Mouse (Mus musculus): ENCODE results near the gene Adamts2. TPM values are rescaled to one million over a fixed set of nuclear protein-coding genes. Genes with fewer than 3 reads are reported as not detected.
A peak's percentile ranks its signal among the peaks of the same experiment; 100 is the strongest.

Adamts2 gene
- total and polyA plus RNA-seq, 3 experiments, result not detected

DNA sequence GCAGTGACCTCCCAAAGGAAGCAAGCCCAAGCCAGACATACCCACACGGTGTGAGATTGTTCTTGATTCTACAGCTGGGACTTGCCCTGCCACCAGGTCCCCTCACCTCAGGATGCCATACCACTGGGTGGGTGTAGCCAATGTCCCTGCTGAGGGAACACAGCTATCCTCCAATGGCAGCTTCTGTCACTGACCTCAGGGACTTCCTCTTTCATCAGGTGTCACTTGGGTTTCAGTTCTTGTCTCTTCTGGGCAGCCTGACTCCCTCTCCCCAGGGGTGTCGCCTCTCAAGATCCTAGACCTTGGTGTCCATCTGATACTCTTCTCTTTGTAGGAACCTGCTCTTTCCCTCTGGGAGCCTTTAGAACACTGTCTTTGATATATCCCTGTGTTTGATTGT, 28.6 kb downstream of the Adamts2 start:
- dilution Hi-C loops (cut with MboI; ENCODE audit: extremely low pct_ligation_motif_present, extremely low pct_unique_long_range_greater_than_20kb, low sequenced_read_pairs), result no loop called here
- H3K36me3 ChIP-seq (replicated peaks in 1 of 2; ENCODE audit: control insufficient read depth in 1 of 2, insufficient read depth in 1 of 2, low read length in 1 of 2), result no peaks in the 10 kb centered on the region

DNA sequence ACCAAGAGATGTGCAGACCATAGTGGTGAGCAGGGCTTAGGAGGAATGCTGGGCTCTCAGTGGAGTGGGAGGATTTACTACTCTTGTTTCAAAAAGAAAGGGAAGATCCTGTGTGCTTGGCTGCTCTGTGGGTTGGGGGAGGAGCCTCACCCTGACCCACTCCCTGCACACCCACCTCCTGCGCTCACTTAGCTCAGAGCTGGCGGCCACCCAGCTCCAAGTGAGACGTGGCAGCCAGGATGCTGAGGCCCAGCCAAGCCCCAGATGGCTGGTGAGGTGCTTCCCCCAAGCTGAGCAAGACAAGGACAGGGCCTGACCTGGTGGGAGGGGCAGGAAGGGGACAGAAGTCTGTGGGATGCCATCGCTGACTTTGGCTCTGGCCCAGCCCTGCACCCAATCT, 30.4 kb downstream of the Adamts2 start:
- TF ChIP-seq USF1 (IDR thresholded peaks at IDR 0.05; ENCODE audit: low read depth, low read length) (no peak), JUN (IDR thresholded peaks at IDR 0.05; ENCODE audit: insufficient read depth, low read depth, low read length) (no peak), POLR2A (IDR thresholded peaks at IDR 0.05; ENCODE audit: low read depth, low read length) (no peak), MAX (IDR thresholded peaks at IDR 0.05; ENCODE audit: low read length) (no peak), NELFE (IDR thresholded peaks at IDR 0.05; ENCODE audit: low read depth, low read length) (no peak), TCF12 (IDR thresholded peaks at IDR 0.05; ENCODE audit: low read depth, low read length) (no peak), PAX5 (IDR thresholded peaks at IDR 0.05; ENCODE audit: low read length) (no peak), ETS1 (conservative IDR thresholded peaks at IDR 0.05; ENCODE audit: low read depth, low read length) (no peak), ELF1 (IDR thresholded peaks at IDR 0.05; ENCODE audit: low read depth, low read length) (no peak), E2F4 (IDR thresholded peaks at IDR 0.05; ENCODE audit: insufficient replicate concordance, low read depth, low read length) (no peak), CTCF (conservative IDR thresholded peaks at IDR 0.05 in 1 of 2, IDR thresholded peaks at IDR 0.05 in 1 of 2; ENCODE audit: low read depth in 2 of 2, low read length in 2 of 2) (no peak), POLR2AphosphoS2 (IDR thresholded peaks at IDR 0.05; ENCODE audit: low read depth, low read length) (no peak), UBTF (IDR thresholded peaks at IDR 0.05; ENCODE audit: low read depth, low read length) (no peak), TBP (conservative IDR thresholded peaks at IDR 0.05; ENCODE audit: low read depth, low read length) (no peak), MYC (IDR thresholded peaks at IDR 0.05; ENCODE audit: low read depth, low read length) (no peak), ZKSCAN1 (IDR thresholded peaks at IDR 0.05; ENCODE audit: borderline replicate concordance, low read depth, low read length) (no peak), ZNF384 (IDR thresholded peaks at IDR 0.05; ENCODE audit: low read depth, low read length) (no peak), BHLHE40 (IDR thresholded peaks at IDR 0.05; ENCODE audit: low read depth, low read length) (no peak), MEF2A (IDR thresholded peaks at IDR 0.05; ENCODE audit: borderline replicate concordance, low read depth, low read length) (no peak)
- Histone ChIP-seq H3K4me2 (ENCODE audit: insufficient read depth, low read depth, poor library complexity, severe bottlenecking) (no peak overlapping the region), H3K4me3 (replicated peaks in 1 of 3; ENCODE audit: low read depth in 2 of 3, low read length in 2 of 3, poor library complexity in 1 of 3) (no peak overlapping the region), H3K79me2 (replicated peaks; ENCODE audit: control insufficient read depth, extremely low read depth, insufficient read depth, poor library complexity, severe bottlenecking) (no peaks in the 10 kb centered on the region), H3K36me3 (replicated peaks in 1 of 2; ENCODE audit: control insufficient read depth in 1 of 2, insufficient read depth in 1 of 2, low read length in 1 of 2) (no peaks in the 10 kb centered on the region), H3K9me3 (replicated peaks; ENCODE audit: low read length) (no peaks in the 10 kb centered on the region), H3K27me3 (replicated peaks) (peaks cover 82% of the 10 kb centered on the region), H3K9ac (ENCODE audit: insufficient read depth, low read depth) (no peak overlapping the region), H3K27ac (ENCODE audit: insufficient read depth, low read depth) (no peak overlapping the region), H3K4me1 (ENCODE audit: control insufficient read depth in 1 of 2, insufficient read depth in 2 of 2) (peaks cover 10 to 21% of the 10 kb centered on the region in 2 experiments)
- dilution Hi-C loops (cut with MboI; ENCODE audit: extremely low pct_ligation_motif_present, extremely low pct_unique_long_range_greater_than_20kb, low sequenced_read_pairs) (no loop called here), in situ Hi-C loops (cut with MboI; ENCODE audit: low pct_ligation_motif_present, low pct_unique_long_range_greater_than_20kb, low sequenced_read_pairs) (no loop called here)
- no peak for DNase-seq (ENCODE audit: extremely low read depth)

More for the DNA sequence above, 28.6 kb downstream of the Adamts2 start:
- Histone ChIP-seq H3K9ac (ENCODE audit: insufficient read depth, low read depth) (no peak overlapping the region), H3K4me2 (ENCODE audit: insufficient read depth, low read depth, poor library complexity, severe bottlenecking) (no peak overlapping the region), H3K4me1 (ENCODE audit: control insufficient read depth in 1 of 2, insufficient read depth in 2 of 2) (peaks cover 10 to 21% of the 10 kb centered on the region in 2 experiments), H3K79me2 (replicated peaks; ENCODE audit: control insufficient read depth, extremely low read depth, insufficient read depth, poor library complexity, severe bottlenecking) (no peaks in the 10 kb centered on the region), H3K27ac (ENCODE audit: insufficient read depth, low read depth) (no peak overlapping the region), H3K27me3 (replicated peaks) (peaks cover 81% of the 10 kb centered on the region), H3K9me3 (replicated peaks; ENCODE audit: low read length) (no peaks in the 10 kb centered on the region), H3K4me3 (replicated peaks in 1 of 3; ENCODE audit: low read depth in 2 of 3, low read length in 2 of 3, poor library complexity in 1 of 3) (no peak overlapping the region)
- peak; percentile 55 for DNase-seq (ENCODE audit: extremely low read depth)
- TF ChIP-seq MAZ (IDR thresholded peaks at IDR 0.05; ENCODE audit: low read depth, low read length), result no peak
- TF ChIP-seq EP300 (IDR thresholded peaks at IDR 0.05; ENCODE audit: low read length), result peak; percentile 77
- TF ChIP-seq CHD2 (IDR thresholded peaks at IDR 0.05; ENCODE audit: low read length), result peak; percentile 51; the same call in 1 of the 2 replicates
- peak; percentile 84 for TF ChIP-seq IRF4 (IDR thresholded peaks at IDR 0.05; ENCODE audit: low read depth, low read length)
- peak; percentile 26; the same call in 1 of the 2 replicates for TF ChIP-seq TCF12 (IDR thresholded peaks at IDR 0.05; ENCODE audit: low read depth, low read length)
- TF ChIP-seq MEF2A (IDR thresholded peaks at IDR 0.05; ENCODE audit: borderline replicate concordance, low read depth, low read length), result 0 out of 2 replicates have a peak, but pooled peaks have one; percentile 29
- peak; percentile 36; the same call in 1 of the 2 replicates for TF ChIP-seq SIN3A (IDR thresholded peaks at IDR 0.05; ENCODE audit: low read length)
- TF ChIP-seq BHLHE40 (IDR thresholded peaks at IDR 0.05; ENCODE audit: low read depth, low read length), result peak; percentile 31; the same call in 1 of the 2 replicates
- no peak for TF ChIP-seq MYC (IDR thresholded peaks at IDR 0.05; ENCODE audit: low read depth, low read length)
- TF ChIP-seq ELF1 (IDR thresholded peaks at IDR 0.05; ENCODE audit: low read depth, low read length), result peak; percentile 52
- no peak for TF ChIP-seq POLR2AphosphoS2 (IDR thresholded peaks at IDR 0.05; ENCODE audit: low read depth, low read length)
- TF ChIP-seq RCOR1 (conservative IDR thresholded peaks at IDR 0.05; ENCODE audit: low read depth, low read length), result 0 out of 2 replicates have a peak, but pooled peaks have one; percentile 39
- in situ Hi-C loops (cut with MboI; ENCODE audit: low pct_ligation_motif_present, low pct_unique_long_range_greater_than_20kb, low sequenced_read_pairs), result no loop called here

All from CH12.LX (cell line).